Mouse (Mus musculus) G1E-ER4 (cell line): ENCODE data around the gene Cd93. TPM values are rescaled to one million over a fixed set of nuclear protein-coding genes. Genes with fewer than 3 reads are reported as not detected.

Experiments used
- GATA1 ChIP-seq: IDR thresholded peaks from one replicate; pipeline ENCODE4 v1.8.0; 2012; ENCODE audit warnings: low read length, inconsistent platforms
- polyA plus RNA-seq: library from polyadenylated mRNA; stranded (reverse); fragments of >175 nt; gene quantifications from 2 replicates; pipeline ENCODE4 v1.2.3, GENCODE M21; 2012

The Cd93 gene
- polyA plus RNA-seq, 1 experiment, result not detected

DNA sequence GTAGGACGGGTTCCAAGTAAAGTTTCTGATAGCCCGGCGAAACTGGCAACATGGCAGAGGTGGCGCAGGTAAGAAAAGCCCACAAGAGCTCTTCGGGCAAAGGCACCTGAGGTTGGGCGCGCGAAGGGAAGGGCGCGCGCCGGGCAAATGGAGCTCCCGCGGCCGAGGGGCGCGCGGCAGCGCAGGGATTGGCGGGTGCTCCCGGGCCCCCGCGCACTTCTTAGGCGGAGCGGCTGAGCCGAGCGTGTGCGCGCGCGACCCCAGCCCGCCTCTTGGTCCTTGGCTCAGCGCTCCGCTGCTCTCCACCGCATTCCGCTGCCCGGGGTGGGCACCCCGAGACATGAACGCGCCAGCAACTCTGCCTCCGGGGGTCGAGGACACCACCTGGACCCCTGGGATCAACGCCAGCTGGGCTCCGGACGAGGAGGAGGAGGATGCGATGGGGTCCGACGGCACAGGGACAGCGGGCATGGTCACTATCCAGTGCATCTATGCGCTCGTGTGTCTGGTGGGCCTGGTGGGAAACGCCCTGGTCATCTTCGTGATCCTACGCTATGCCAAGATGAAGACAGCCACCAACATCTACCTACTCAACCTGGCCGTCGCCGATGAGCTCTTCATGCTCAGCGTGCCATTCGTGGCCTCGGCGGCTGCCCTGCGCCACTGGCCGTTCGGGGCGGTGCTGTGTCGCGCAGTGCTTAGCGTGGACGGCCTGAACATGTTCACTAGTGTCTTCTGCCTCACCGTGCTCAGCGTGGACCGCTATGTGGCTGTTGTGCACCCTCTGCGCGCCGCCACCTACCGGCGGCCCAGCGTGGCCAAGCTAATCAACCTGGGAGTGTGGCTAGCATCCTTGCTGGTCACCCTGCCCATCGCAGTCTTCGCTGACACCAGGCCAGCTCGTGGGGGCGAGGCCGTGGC lies 48.0 kb downstream of the Cd93 start, which contains the start of gene Sstr4:
Sstr4 (plus strand) TSS at position 214 of the 921 bp plus-strand sequence.
- TF ChIP-seq GATA1, result no peak

DNA sequence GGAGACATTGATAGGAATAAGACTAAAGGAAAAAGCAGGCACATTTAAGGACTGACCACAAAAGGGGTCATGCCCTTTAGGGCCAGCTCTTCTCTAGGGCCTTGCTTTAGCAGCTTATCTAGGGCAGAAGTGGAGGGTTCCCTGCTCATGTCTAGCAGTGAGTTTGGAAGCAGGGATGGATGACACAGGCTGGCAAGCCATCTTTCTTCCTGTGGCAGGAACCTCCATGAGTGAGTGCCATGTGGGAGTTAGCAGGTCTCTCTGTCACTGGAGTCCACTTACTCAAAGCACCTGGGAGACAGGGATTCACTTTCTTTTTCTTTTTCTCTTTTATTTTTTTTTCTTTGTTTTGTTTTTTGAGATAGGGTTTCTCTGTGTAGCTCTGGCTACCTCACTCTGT lies 49.5 kb downstream of the Cd93 start:
- TF ChIP-seq GATA1, result no peak

DNA sequence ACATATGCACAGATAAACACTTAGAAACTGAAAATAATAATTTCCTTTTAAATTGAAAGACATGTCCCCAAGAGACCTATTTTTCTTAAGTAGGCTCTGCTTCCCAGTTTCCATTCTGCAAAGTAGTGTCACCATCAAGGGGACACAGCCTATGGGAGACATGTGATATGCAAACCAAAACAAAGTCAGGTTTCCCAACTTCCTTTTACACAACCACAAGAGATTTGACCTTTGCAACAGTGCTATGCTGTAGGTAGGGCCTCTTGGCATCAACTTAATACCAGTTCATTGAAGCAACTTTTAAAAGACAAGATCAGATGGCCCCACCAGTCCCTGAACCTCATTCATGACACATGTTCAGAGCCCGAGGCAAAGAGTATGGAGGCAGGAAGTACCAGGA lies 50.2 kb downstream of the Cd93 start:
- TF ChIP-seq GATA1, result no peak

DNA sequence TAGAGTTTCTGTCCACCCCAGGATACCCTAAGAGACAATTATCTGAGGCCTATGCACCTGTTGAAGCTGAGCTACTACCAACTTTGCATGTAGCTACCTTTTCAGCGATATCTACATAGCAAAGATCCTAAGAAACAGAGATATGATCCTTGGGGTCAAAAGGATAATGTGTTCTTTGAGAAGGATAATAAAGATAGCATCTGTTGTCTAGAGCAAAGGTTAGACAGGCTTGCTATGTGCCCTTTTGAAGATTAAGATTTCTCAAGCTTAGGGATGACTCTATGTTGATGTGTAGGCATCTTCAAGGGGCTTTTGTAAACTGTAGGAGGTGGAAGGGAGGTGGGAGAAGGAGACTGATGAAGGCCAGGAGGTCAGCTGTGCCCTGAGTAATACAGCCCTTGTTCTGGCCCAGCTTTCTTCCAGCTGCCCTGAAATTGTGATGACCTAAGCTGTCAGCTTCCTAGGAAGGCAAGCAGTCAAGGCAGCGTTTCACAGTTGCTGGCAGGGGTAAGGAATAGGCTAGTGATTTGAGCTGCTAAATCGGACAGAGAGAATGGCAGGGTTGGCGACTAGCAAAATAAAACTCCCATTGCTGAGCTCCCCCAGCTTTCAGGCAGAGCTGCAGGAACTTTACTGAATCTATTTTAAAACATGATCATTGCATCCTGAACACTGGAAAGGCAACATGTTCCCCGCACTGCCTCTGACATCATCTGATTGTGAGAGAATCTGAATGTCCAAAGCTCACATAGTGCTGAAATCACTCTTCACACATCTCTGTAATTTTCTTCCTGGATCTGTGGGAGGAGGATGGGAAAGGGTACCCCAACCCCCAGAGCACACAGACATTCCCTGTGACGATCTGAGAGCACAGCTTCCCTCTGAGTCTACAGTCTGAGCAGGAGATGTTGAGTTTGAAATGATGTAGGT lies 55.4 kb downstream of the Cd93 start:
- TF ChIP-seq GATA1, result no peak

DNA sequence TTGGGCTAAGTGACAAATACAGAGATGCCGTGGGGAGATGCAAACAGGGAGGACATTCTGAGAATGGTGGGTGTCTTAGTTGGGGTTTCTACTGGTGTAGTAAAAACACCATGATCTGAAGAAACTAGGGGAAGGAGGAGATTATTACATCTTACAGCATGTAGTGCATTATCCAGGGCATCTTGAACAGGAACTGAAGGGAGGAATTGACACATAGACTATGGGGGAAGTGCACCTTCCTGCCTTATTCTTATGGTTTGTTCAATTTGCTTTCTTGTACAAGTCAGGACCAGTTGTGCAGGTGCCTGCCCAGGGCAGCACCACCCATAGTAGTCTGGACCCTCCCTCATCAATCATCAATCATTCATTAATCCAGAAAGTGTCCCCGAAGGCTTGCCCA lies 56.4 kb downstream of the Cd93 start:
- TF ChIP-seq GATA1, result no peak

Other genes with a start within 250 kb of the Cd93 start
- not detected in 2 replicates for gene Sstr4, start 48.2 kb downstream of the Cd93 start, polyA plus RNA-seq
- not detected in 2 replicates for gene Thbd, start 35.4 kb downstream of the Cd93 start, polyA plus RNA-seq
- gene Nxt1, start 229.0 kb upstream of the Cd93 start, polyA plus RNA-seq, result 29.7 and 37.5 TPM in 2 replicates
- gene Gzf1, start 237.5 kb upstream of the Cd93 start, polyA plus RNA-seq, result 11.9 and 14.9 TPM in 2 replicates